Mouse (Mus musculus): ENCODE results near the gene Shkbp1.

Gene Shkbp1

DNA sequence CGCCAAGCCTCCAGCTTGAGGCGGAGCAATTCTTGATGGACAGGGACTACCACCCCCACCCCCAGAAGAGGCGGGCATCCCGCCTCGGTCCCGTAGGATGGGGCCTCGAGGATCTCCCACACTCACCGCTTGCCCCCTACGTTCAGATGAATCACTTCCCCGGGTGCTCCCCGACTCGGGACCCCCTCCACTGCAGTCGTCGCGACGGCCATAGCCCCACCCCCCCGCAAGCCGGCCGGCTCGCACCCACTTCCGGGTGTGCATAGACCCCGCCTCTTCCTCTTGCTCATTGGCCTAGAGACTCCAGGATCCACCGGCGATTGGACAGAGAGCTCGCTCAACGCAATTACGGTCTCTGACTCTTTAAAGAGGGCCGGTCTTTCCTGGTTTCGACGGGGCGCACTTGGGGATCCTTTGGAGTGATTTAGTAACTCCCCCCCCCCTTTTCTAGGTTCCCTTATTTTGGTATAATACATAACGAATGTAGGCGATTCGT is at the start of gene Shkbp1:
Shkbp1 (minus strand) TSS at position 275 of the 496 bp plus-strand sequence.
- DNase-seq, result peak; percentile 93

DNA sequence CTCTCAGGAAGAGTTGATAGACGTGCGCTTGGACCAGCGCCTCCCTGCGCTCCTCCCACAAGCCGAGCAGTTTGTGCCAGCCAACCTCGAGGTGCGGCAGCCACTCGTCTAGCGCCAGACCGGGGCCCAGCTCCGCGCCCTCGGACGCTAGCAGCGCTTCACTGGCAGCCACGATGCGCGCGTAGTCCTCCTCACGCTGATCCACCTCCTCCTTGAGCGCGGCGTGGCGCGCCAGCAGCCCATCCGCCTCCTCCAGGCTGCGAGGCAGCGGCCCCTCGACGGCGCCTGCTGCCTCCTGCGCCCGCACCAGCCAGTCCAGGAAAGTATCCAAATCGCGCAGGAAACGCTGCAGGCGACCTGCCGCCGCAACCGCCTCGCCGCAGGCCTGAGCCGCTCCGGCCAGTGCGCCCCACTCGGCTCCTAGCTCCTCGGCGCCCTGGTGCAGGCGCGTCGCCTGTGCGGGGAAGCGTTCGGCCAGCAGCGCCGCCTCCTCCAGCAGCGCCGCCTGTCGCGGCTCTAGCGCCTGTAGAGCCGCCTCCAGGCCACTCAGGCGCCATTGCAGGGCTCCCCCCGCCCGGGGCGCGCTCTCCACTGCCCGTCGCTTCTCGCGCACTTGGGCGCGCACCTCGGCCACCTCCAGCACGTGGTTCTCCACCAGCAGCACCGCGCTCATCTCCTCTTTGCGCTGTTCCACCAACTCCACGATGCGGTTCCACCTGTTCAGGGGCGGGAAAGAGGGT is 48.6 kb upstream of the Shkbp1 start:
- peak; percentile 31 for DNase-seq

- DNase-seq, result peak; percentile 78
These were observed 46.9 kb upstream of the Shkbp1 start for GRCm38 (mm10) chr7:27402675-27403074.

DNA sequence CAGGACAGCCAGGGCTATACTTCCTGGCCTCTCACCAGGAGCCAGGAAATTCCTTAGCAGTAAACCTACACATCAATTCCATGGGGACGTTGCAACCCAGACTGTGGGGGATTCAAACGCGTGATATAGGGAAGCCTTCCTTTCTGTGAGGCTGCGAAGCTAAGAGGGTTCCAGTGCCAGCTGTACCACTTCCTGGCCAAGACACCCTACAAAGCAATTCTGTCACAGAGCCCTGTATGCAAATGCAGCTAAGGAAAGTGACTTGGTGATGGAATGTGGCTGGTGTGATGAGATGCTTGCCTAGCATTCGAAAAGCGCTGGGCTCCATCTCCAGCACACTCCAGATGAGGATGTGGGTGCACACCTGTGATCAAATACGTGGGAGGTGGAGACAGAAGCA is 44.7 kb upstream of the Shkbp1 start:
- no peak for DNase-seq

GRCm38 (mm10) chr7:27397048-27397949 is 41.5 kb upstream of the Shkbp1 start:
- peak; percentile 86 for DNase-seq

GRCm38 (mm10) chr7:27396184-27397047 is 40.6 kb upstream of the Shkbp1 start:
- DNase-seq, result peak; percentile 71

DNA sequence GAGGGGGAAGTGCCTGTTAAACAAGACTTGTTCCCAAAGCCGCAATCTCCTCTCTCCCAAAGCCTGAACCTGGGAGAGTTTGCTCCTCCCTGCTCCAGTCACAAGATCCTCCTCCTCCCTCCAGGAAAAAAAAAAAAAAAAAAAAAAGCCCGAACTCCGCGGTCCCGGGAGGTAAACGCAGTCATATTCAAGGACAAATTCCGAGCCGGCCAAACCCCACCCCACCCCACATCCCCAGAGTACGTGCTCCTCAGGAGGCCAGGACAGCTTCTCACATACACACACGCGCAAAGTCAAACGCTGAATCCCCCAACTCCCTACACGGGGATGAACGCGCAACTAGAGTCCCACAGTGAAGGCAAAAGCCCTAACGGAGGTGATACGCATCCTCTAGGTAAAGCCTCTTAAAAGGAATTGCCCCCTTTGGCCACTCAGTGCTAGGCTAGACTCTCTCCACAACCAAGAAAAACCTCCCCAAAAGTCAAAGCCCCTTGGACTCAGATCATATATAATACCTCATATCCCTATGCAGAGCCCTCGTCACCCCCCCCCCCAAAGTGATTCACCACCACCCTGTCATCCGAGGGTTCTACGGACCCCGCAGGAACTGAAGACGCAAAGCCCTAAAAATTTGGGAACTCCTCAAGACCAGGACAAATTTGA is 39.8 kb upstream of the Shkbp1 start:
- no peak for DNase-seq

GRCm38 (mm10) chr7:27391416-27391815 is 35.6 kb upstream of the Shkbp1 start:
- DNase-seq, result no peak

GRCm38 (mm10) chr7:27389213-27389612 is 33.4 kb upstream of the Shkbp1 start:
- no peak for DNase-seq

DNA sequence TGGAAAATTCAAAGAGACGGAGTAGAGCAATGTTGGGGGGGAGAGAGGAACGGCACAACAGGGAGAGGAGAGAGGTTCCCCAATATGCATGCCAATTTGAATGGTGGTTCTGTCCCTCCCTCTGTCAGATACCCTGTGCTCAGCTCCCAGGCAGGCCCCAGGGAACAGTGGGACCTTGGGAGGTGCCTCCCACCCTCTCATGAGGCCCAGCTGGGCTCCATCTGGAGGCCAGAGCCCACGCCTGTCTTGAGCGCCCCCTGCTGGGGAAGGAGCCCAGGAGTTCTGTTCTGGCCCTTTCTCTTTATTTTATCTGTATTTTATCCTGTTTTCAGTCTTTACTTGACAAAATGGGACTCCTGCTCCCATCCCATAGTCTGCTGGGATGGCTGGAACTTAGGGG is 28.9 kb upstream of the Shkbp1 start:
- peak; percentile 74 for DNase-seq

DNA sequence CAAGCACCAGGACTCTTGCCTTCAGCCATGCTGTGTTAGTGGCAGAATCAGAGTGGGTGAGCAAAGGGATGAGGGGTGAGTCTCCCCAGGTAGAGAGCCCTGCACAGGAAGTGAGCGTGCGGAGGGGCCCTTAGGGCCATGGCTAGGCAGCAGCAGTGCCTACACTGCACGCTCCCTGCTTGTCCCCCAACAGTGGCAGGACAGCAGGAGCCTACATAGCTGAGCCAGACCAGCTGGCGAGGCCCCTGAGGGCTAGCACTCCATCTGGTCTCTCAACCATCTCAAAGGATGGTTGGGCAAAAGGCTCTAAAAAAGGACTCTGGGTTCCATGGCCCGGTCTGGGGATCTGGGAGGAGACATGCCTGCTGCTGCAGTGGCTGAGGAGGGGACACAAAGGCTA is 28.3 kb upstream of the Shkbp1 start:
- DNase-seq, result no peak

DNA sequence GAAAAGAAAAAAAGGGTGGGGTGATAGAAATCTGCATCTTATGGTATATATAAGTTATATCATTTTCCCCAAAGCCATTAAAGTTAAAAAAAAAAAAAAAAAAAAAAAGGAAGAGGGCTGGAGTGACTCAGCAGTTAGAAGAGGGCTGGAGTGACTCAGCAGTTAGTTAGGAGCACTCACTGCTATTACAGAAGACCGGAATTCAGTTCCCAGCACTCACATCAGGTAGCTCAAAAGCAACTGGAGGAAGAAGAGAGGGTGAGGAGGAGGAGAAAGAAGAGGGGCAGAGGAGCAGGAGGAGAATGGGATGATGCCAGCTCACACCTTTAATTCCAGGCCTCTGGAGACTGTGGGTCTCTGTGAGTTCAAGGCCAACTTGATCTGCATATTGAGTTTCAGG is 27.4 kb upstream of the Shkbp1 start:
- DNase-seq, result no peak

- no peak for DNase-seq
These were observed 25.7 kb upstream of the Shkbp1 start for GRCm38 (mm10) chr7:27381560-27381959.

GRCm38 (mm10) chr7:27381009-27381408 is 25.2 kb upstream of the Shkbp1 start:
- DNase-seq, result no peak

DNA sequence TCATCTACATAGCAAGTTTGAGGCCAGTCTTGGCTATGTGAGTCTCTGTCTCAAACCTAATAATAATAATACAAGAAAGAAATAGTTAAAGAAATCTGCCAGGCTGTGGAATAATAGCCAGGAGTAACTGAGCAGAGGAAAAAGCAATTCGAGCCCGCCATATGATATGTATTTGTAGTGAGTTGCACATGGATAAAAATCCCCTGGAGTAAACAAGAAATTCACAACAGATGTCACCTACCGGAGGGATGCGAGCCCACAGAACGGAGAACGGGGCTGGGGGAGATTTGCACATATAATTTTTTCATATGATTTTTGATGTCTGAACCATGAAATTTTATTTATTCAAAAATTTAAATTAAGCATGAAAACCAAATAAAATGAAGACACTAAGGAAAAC is 24.0 kb upstream of the Shkbp1 start:
- DNase-seq, result no peak

DNA sequence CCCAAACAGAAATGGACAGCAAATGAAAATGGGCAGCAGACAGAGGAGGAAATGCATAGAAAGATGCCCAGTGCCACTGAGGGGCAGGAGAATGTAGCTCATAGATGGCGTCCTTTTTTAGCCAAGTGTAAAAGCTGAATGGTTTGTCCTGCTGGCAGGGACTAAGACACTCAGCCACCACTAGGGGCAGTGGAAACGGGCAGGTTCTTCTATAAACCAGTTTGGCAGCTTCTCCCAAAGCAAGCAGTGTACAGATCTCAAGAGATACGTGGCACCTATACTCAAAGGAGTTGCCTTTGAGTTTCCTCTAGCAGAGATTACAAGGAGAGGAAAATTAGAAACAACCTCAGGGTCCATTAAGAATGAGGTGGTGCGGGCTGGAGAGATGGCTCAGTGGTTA is 22.6 kb upstream of the Shkbp1 start:
- DNase-seq, result peak; percentile 67

DNA sequence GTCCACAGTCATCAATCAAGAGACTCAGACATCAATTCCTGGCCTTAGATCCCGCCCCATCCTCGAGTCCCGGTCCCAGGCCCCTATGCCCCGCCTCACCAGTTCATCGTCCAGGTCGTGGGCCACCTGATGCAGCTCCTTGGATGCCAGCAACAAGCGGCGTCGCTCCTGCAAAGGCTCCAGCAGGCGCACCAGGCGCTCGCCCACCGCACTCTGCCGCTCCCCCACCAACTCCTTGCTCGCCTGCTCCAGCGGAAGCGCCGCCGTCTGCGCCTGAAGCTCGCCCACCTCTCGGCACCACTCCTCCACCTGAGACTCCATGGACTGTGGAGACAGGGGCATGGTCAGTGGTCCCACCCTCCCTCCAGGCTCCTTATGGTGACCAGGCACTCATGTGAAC is 19.5 kb upstream of the Shkbp1 start:
- DNase-seq, result no peak

- DNase-seq, result peak; percentile 40
These were observed 16.1 kb upstream of the Shkbp1 start for GRCm38 (mm10) chr7:27371715-27372462.

GRCm38 (mm10) chr7:27369111-27369510 is 13.3 kb upstream of the Shkbp1 start:
- DNase-seq, result no peak

DNA sequence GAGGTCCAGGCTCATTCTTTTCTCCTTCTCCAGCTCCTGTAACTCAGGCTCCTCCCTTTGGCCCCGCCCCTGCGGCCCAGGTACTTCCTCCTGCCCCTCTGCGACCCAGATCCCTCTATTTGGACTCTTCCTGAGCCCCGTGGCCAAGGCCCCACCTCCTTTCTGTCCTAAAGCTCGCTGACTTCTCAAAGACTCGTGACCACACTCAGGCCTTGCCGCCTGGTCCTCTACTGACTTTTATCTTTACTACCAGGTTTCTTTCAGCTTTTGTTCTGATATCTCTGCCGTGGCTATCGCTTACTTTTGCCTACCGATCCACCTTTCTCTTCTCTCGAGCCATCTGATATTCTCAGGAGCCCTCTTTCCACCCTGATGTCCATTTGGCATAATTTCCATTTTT is 12.2 kb upstream of the Shkbp1 start:
- DNase-seq, result no peak

DNA sequence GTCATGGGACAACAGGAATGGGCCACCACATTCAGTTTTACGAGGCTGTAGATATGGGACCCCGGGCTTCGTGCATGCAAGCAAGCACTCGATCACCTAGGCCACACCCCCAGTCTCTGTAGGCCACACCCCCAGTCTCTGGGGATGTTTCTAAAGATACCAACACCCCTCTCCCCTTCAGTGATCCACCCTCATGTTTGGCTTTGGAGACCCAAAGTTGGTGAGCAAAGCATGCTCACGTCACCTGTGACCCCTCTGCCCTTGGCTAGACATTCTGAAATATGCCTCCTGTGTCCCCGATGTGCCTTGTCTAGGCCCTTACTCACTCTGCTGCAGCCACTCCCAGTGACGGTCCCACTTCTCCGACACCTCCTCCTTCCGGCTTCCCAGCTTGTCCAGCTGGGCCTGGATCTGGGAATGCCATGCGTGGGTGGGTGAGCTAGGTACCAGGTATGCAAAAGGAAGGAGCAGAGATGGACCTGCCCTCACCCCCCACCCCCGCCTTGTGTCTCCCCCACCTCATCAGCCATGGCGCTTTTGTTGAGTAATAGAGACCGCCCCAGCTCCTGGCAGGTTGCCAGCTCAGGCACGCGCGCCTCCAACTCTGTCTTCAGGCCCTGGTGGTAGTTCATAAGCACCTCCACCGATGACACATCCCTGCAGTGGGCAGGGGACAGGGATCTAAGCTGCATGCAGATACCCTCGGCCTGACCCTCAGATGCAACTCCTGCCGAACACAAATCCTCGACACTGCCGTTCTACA is 10.4 kb upstream of the Shkbp1 start:
- no peak for DNase-seq
